Mouse (Mus musculus) forebrain, embryonic 16.5 days (tissue): Measurements from ENCODE around the gene Tcte1. TPM values are rescaled to one million over a fixed set of nuclear protein-coding genes. Genes with fewer than 3 reads are reported as not detected.

Experiments used
- ATAC-seq: fragments of 200-750 bp; cut with Nextera tagmentation; 2 replicates; pipeline ENCODE4 v1.8.0; 2017; ENCODE audit warnings: mild to moderate bottlenecking, moderate library complexity
- H3K27ac ChIP-seq: fragments of 300-500 bp; sonication (generic); 2 replicates; pipeline ENCODE4 v1.5.1; 2014; ENCODE audit warnings: low read length, control low read depth
- H3K27me3 ChIP-seq: fragments of 300-500 bp; sonication (generic); replicated peaks from 2 replicates; pipeline ENCODE4 v1.6.1; 2014; ENCODE audit warnings: low read length; ENCODE audit not compliant: control insufficient read depth, insufficient read depth
- H3K36me3 ChIP-seq: fragments of 300-500 bp; sonication (generic); 2 replicates; pipeline ENCODE4 v1.6.1; 2014; ENCODE audit not compliant: control insufficient read depth, insufficient read depth
- H3K4me1 ChIP-seq: fragments of 300-500 bp; sonication (generic); replicated peaks from 2 replicates; pipeline ENCODE4 v1.6.1; 2014; ENCODE audit warnings: low read length; ENCODE audit not compliant: control insufficient read depth, insufficient read depth
- H3K4me2 ChIP-seq: fragments of 300-500 bp; sonication (generic); 2 replicates; pipeline ENCODE4 v1.6.1; 2014; ENCODE audit warnings: mild to moderate bottlenecking, low read length, control low read depth
- H3K4me3 ChIP-seq: fragments of 300-500 bp; sonication (generic); replicated peaks from 2 replicates; pipeline ENCODE4 v1.5.1; 2014; ENCODE audit warnings: mild to moderate bottlenecking, low read length, control low read depth
- H3K9ac ChIP-seq: fragments of 300-500 bp; sonication (generic); replicated peaks from 2 replicates; pipeline ENCODE4 v1.6.1; 2014; ENCODE audit warnings: low read depth, low read length, control low read depth
- H3K9me3 ChIP-seq: fragments of 300-500 bp; sonication (generic); 2 replicates; pipeline ENCODE4 v1.6.1; 2016; ENCODE audit warnings: low read length; ENCODE audit not compliant: control insufficient read depth
- WGBS: fragments of 180-500 bp; shearing (Covaris S2); extraction: QIAGEN DNeasy Blood & Tissue Kit; methylation state at CpG from one replicate; pipeline ENCODE4 v1.1.7; 2014; 5-methylcytosine and 5-hydroxymethylcytosine counted together
- polyA plus RNA-seq: library from polyadenylated mRNA; unstranded; fragments of >200 nt; fragmentation: Nextera tagmentation; extraction: Ambion mirVana; gene quantifications from 2 replicates; pipeline ENCODE4 v1.2.1, GENCODE M21; 2015

Tcte1 gene
- polyA plus RNA-seq, 1 experiment from 2014 or later, result 4.7 TPM

GRCm38 (mm10) chr17:45506700-45507189 lies 16.5 kb upstream of the Tcte1 start, which contains the start of gene Aars2:
Gene Aars2, plus strand, starts transcription at chr17:45506841.
- ATAC-seq, result peak; percentile 96
- Histone ChIP-seq H3K27me3 (no peaks in the 10 kb centered on the region), H3K36me3 (no peaks in the 10 kb centered on the region), H3K9me3 (no peaks in the 10 kb centered on the region), H3K4me1 (peaks cover 4% of the 10 kb centered on the region), H3K9ac (peak within 1 kb of the TSS; percentile 81), H3K27ac (peak within 1 kb of the TSS; percentile 88), H3K4me2 (peak within 1 kb of the TSS; percentile 22), H3K4me3 (peak within 1 kb of the TSS; percentile 71)
- WGBS, result under 1% methylated on average over 42 of the region's 42 CpGs

GRCm38 (mm10) chr17:45510871-45511270 lies 12.4 kb upstream of the Tcte1 start:
- H3K36me3 ChIP-seq, result no peaks in the 10 kb centered on the region
- 94% methylated on average over 4 of the region's 4 CpGs for WGBS
- no peaks in the 10 kb centered on the region for H3K9me3 ChIP-seq
- no peak for ATAC-seq
- no peak overlapping the region for H3K27ac ChIP-seq
- peaks cover 4% of the 10 kb centered on the region for H3K4me1 ChIP-seq
- no peak overlapping the region for H3K4me2 ChIP-seq
- no peaks in the 10 kb centered on the region for H3K27me3 ChIP-seq
- H3K9ac ChIP-seq, result no peak overlapping the region
- H3K4me3 ChIP-seq, result no peak overlapping the region

GRCm38 (mm10) chr17:45511757-45512156 lies 11.5 kb upstream of the Tcte1 start:
- Histone ChIP-seq H3K36me3 (no peaks in the 10 kb centered on the region), H3K27ac (no peak overlapping the region), H3K4me3 (no peak overlapping the region), H3K9ac (no peak overlapping the region), H3K4me1 (peaks cover 6% of the 10 kb centered on the region), H3K27me3 (no peaks in the 10 kb centered on the region), H3K4me2 (no peak overlapping the region), H3K9me3 (no peaks in the 10 kb centered on the region)
- no peak for ATAC-seq
- 92% methylated on average over 4 of the region's 4 CpGs for WGBS

- no peaks in the 10 kb centered on the region for H3K27me3 ChIP-seq
- 53% methylated on average over 15 of the region's 15 CpGs for WGBS
- H3K4me1 ChIP-seq, result peaks cover 3% of the 10 kb centered on the region; the same call in 1 of the 2 replicates
- H3K4me3 ChIP-seq, result no peak overlapping the region
- H3K27ac ChIP-seq, result no peak overlapping the region
- H3K9me3 ChIP-seq, result no peaks in the 10 kb centered on the region
- H3K36me3 ChIP-seq, result no peaks in the 10 kb centered on the region
- ATAC-seq, result no peak
- H3K4me2 ChIP-seq, result no peak overlapping the region
- no peak overlapping the region for H3K9ac ChIP-seq
Observed at GRCm38 (mm10) chr17:45515204-45515726, 8.0 kb upstream of the Tcte1 start.

GRCm38 (mm10) chr17:45515806-45516205 lies 7.4 kb upstream of the Tcte1 start:
- Histone ChIP-seq H3K4me2 (no peak overlapping the region), H3K9ac (no peak overlapping the region), H3K27me3 (no peaks in the 10 kb centered on the region), H3K4me1 (peaks cover 3% of the 10 kb centered on the region; the same call in 1 of the 2 replicates), H3K4me3 (no peak overlapping the region), H3K27ac (no peak overlapping the region), H3K36me3 (no peaks in the 10 kb centered on the region), H3K9me3 (no peaks in the 10 kb centered on the region)
- 90% methylated on average over 10 of the region's 10 CpGs for WGBS
- ATAC-seq, result no peak

GRCm38 (mm10) chr17:45516488-45516887 lies 6.7 kb upstream of the Tcte1 start:
- no peaks in the 10 kb centered on the region for H3K36me3 ChIP-seq
- no peak overlapping the region for H3K9ac ChIP-seq
- H3K9me3 ChIP-seq, result no peaks in the 10 kb centered on the region
- peak; percentile 41 for ATAC-seq
- no peaks in the 10 kb centered on the region for H3K27me3 ChIP-seq
- WGBS, result 55% methylated on average over 8 of the region's 8 CpGs
- no peak overlapping the region for H3K4me2 ChIP-seq
- no peak overlapping the region for H3K4me3 ChIP-seq
- peaks cover 3% of the 10 kb centered on the region; the same call in 1 of the 2 replicates for H3K4me1 ChIP-seq
- H3K27ac ChIP-seq, result no peak overlapping the region

- Histone ChIP-seq H3K4me2 (no peak overlapping the region), H3K4me3 (no peak overlapping the region), H3K9ac (no peak overlapping the region), H3K4me1 (peaks cover 3% of the 10 kb centered on the region), H3K9me3 (no peaks in the 10 kb centered on the region), H3K27ac (no peak overlapping the region), H3K27me3 (no peaks in the 10 kb centered on the region), H3K36me3 (no peaks in the 10 kb centered on the region)
- ATAC-seq, result no peak
- WGBS, result 94% methylated on average over 21 of the region's 21 CpGs
Observed at GRCm38 (mm10) chr17:45517135-45517534, 6.1 kb upstream of the Tcte1 start.

- no peak overlapping the region for H3K27ac ChIP-seq
- 93% methylated on average over 28 of the region's 28 CpGs for WGBS
- H3K27me3 ChIP-seq, result no peaks in the 10 kb centered on the region
- H3K4me1 ChIP-seq, result peaks cover 9% of the 10 kb centered on the region
- no peaks in the 10 kb centered on the region for H3K9me3 ChIP-seq
- no peak overlapping the region for H3K9ac ChIP-seq
- no peak overlapping the region for H3K4me2 ChIP-seq
- no peak overlapping the region for H3K4me3 ChIP-seq
- ATAC-seq, result no peak
- no peaks in the 10 kb centered on the region for H3K36me3 ChIP-seq
Observed at GRCm38 (mm10) chr17:45517549-45518215, 5.6 kb upstream of the Tcte1 start.

GRCm38 (mm10) chr17:45518766-45519475 lies 4.3 kb upstream of the Tcte1 start:
- ATAC-seq, result no peak
- Histone ChIP-seq H3K4me1 (peaks cover 17% of the 10 kb centered on the region), H3K4me2 (no peak overlapping the region), H3K27me3 (no peaks in the 10 kb centered on the region), H3K9ac (no peak overlapping the region), H3K36me3 (no peaks in the 10 kb centered on the region), H3K9me3 (no peaks in the 10 kb centered on the region), H3K27ac (no peak overlapping the region), H3K4me3 (no peak overlapping the region)
- WGBS, result 70% methylated on average over 12 of the region's 12 CpGs
